Mouse (Mus musculus) ES-E14 (cell line): ENCODE measurements around the gene Pisd.

ENCODE experiments used
- CHD2 ChIP-seq: IDR thresholded peaks from 2 replicates; pipeline ENCODE4 v1.6.1; 2014; ENCODE audit warnings: mild to moderate bottlenecking, low read depth, low read length, inconsistent platforms
- MAFK ChIP-seq: IDR thresholded peaks from 2 replicates; pipeline ENCODE4 v1.6.1; 2014; ENCODE audit warnings: mild to moderate bottlenecking, low read depth, low read length, inconsistent platforms; ENCODE audit not compliant: insufficient read depth
- ZC3H11A ChIP-seq: IDR thresholded peaks from 2 replicates; pipeline ENCODE4 v1.6.1; 2012; ENCODE audit warnings: low read depth, mild to moderate bottlenecking, inconsistent platforms, low read length, borderline replicate concordance
- ZNF384 ChIP-seq: IDR thresholded peaks from 2 replicates; pipeline ENCODE4 v1.6.1; 2012; ENCODE audit warnings: low read depth, low read length, inconsistent platforms

- no peak for TF ChIP-seq ZC3H11A
- TF ChIP-seq CHD2 = no peak
- TF ChIP-seq ZNF384 = no peak
- no peak for TF ChIP-seq MAFK
Observed at GRCm38 (mm10) chr5:32745705-32746655, 39.5 kb downstream of the Pisd start.
